Mouse (Mus musculus): ENCODE measurements around the gene Gm17455.

The Gm17455 gene

DNA sequence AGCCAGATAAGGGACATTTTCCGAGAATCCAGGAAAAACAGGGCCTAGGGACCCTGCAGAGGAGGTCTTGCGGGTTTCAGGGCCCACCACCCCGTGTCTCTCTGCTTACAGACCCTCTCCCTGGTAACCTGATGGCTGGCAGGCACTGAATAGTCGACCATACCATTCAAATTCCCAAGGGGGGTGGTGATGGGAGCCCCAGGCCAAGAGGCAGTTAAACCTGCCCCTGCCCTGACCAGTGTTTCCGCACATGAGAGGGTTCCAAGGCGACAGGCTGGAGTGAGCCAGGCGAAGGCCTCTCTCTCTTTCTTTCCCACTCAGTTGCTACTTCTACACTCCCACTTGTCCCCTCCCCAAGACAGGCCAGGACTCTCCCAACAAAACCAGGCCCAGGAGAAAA, at the start of gene Gm17455:
Gene Gm17455 (plus strand): TSS at position 278 of the 400 bp plus-strand sequence.
- DNase-seq (ENCODE audit: low read depth, low spot score) = no peak

DNA sequence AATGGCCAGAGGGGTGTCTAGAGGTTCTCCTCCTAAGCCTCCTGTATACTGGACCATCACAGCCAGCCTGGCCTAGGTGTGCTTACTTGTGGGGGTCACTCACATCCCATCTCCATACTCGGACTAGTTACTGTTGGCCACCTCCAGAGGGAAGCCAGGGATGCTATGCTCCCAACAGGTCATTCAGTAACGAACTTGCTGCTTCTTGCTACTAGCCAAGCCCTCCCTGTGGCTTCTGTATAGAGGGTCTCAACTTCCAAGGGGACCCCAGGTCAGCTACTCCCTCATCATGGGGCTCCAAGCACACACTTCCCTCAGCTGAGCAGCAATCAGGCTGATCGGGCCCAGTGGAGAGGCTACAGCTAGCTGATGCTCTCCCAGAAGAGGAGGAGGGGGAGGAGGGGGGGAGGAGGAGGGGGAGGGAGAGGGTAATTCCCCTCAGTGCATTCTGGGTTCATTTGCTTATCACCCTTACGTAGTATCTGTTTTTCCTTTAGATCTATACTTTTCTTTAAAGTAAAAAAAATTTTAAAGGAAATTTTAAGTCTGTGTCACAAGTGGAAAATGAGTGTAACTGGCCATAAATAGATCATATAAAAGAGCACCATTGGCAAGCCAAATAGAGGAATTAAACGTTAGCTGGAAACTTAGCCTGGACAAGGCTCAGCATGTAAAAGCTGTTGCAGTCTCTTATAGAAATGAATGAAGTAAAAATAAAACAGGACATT, 49.3 kb upstream of the Gm17455 start:
- DNase-seq (ENCODE audit: low read depth, low spot score) = no peak

DNA sequence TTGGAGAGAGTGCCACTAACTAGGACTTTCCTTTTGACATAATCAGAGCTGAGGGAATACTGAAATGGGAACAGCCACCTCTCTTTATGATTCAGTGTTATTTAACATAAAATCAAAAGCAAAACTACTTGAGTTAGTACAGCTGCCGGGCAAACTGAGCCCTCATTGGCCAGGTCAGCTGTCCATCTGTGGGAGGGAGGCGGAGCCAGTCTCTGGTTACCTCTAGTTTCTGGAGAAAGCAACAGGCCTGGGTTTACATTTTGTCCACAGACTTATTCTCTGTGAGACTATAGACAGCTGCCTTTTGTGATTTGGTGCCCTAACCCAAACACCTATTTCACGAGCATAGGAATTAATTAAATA, 48.7 kb upstream of the Gm17455 start:
- DNase-seq (ENCODE audit: low read depth, low spot score) = peak; percentile 27

DNA sequence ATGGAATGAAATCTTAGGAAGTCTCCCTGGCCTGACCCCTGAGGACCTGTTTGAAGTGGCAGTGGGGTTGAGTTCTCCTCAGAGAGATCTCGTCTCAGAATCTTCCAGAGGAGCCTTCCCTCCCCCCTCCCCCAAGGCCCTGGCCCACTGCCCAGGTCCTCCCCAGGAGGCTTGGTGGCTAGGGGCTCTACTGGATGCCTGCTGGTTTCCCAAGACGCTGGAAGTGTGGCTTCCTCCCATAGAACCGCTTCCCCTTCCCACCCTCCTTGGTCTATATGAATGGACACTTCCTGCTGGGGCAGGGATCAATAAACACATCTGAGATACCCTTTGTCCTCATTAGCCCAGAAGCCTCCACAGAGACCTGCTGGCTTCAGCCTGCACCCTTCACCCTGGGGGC, 48.3 kb upstream of the Gm17455 start:
- no peak for DNase-seq (ENCODE audit: low read depth, low spot score)

DNA sequence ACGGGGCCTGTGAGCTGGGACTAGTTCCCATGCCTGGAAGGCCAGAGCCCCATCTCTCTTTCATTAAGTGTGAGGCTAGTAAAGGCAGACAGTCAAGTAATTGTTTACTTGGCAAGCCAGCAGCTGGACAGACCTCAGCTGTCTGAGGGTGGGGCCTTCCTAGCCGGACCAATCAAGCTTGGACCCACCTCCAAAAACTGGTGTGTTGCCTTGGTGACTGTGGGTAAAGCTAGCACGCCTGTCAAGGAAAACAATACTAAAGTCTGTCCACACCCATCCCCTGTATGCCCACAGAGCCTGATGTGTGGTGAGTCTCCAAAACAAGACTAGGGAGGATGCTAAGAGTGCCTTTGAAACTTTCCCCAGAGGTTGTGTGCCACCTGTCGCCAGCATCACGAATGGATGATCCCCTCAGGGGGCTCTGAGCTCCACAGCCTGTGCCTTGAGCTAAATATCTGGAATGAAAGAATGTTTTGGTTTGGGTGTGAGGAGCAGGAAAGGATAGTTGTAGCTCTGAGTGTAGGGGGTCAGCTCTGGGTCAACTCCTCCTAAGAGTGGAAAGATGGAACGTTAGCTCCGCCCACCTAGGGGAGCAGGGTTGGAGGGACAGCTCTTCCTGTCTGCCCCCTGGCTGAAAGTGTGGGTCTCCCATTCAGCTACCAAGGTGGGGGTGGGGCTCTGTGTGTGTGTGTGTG, 47.6 kb upstream of the Gm17455 start:
- DNase-seq (ENCODE audit: low read depth, low spot score) = no peak

DNA sequence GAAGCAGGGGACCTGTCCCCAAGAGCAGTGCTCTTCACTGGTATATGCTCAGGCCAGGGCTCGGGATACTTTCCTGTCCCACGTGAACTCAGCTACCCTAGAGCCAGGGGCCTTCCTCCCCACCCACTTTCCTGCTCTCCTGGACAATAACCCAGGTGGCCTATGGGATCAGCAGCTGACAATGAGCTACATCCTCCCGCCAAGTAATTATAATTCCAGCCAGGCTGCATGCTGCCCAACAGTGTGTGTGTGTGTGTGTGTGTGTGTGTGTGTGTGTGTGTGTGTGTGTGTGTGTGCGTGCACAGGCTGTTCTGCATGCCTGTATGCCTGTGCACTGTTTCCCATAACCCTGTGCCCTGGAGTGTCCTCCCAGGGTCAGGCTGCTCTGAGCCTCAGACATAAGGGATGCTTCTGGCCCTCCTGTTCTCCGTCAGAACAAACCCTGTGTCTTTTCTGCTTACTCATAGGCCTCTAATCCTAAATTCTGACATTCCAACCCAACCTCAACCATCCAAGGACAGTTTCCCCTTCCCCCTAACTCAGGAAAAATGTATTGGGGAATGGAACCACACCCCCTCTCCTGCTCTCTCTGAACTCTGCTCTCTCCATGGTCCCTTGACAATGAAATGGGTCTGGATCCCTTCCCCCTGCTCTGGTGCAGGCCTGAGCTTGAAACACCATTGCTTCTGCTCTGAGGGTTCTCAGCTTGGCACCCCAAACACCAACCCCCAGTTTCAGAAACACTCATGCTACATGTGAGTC, 46.1 kb upstream of the Gm17455 start:
- DNase-seq (ENCODE audit: low read depth, low spot score) = no peak

DNA sequence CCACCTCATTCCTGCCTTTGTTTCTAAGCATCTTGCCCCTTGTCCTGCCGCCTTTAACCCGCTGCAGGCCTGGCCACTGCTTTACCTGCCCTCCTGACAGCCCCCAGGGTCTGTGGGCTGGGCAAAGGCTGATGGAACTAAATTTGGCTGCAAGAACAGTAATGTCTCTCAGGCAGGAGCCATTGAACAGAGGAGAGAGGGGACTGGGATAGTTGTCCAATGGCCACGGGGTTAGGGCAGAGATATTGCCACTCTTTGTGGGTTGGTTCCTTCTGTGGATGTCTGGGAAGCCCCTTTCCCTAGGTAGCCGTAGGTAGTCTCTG, 45.6 kb upstream of the Gm17455 start:
- no peak for DNase-seq (ENCODE audit: low read depth, low spot score)

DNA sequence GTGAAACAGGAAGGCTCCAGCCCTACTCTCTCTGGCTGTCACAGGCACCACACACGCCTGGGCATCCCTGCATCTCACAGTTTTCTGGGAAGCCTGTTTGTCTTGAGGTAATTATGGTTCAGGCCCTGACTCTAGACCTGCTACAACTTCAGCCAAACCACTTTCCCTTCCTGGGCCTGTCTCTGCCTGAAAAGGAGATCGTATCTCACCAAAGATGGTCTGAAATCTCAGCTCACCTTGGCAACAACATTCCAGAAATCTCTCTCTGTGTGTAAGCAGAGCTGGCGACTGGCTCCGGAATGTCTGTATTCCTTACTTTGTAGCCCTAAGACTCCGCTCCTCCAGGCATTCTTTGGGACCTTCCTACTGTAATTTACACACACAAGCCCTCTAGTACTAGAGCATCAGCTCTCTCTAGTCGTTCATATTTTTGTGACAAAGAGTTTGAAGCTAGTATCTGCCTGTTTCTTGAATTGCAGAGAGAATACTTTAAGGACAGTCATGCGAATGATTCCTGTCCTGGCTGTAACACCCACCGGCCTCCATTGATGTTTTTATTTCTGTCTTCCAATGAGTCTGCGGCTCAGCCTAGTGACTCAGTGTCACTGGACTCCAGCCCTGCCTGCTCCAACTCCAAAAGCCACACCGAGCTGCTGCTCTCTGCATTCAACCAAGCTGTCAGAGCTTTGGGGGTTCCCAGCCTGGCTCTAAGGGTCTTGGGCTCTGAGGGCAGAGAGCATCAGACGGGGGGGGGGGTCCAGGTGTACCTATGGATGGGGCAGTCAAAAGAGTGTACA, 44.4 kb upstream of the Gm17455 start:
- DNase-seq (ENCODE audit: low read depth, low spot score) = no peak

DNA sequence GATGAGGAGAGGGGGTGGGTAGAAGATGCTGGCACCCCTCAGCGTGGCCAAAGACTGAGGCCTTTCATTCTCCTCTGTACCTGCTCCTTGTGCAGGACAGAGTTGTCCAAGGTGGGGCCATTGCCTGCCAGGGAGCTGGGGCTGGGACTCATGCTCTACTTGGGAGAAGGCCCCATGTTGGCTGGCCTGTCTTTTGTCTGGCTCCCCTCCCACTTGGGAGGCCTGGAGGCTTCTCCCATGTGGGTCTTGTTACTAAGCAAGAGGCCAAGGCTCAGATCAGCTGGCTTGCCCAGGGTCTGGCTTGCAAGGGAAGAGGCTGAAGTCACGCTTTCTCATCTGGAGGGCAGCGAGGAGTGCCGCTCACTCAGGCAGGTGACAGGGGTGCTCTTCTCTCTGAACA, 42.1 kb upstream of the Gm17455 start:
- DNase-seq (ENCODE audit: low read depth, low spot score) = no peak

DNA sequence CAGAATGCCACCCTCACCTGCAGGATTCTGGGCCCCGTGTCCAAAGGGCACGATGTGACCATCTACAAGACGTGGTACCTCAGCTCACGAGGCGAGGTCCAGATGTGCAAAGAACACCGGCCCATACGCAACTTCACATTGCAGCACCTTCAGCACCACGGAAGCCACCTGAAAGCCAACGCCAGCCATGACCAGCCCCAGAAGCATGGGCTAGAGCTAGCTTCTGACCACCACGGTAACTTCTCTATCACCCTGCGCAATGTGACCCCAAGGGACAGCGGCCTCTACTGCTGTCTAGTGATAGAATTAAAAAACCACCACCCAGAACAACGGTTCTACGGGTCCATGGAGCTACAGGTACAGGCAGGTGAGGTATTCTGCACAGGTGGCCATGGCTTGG, 41.6 kb upstream of the Gm17455 start:
- DNase-seq (ENCODE audit: low read depth, low spot score) = no peak

DNA sequence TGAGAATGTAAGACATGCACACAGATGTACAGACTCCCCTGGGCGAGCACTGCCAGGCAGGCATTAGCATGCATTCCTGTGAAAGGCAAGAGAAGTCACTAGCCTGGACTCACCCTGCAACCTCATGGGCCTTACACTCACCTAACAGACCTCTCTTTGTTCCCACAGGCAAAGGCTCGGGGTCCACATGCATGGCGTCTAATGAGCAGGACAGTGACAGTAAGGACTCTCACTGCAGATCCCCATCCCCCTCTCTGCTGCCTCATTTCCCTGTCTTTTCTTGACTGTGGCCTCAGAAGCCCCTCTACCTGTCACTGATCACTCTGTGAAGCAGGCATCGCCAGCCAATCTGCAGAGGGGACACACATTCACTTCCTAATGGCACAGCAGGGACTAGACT, 40.8 kb upstream of the Gm17455 start:
- DNase-seq (ENCODE audit: low read depth, low spot score) = no peak

DNA sequence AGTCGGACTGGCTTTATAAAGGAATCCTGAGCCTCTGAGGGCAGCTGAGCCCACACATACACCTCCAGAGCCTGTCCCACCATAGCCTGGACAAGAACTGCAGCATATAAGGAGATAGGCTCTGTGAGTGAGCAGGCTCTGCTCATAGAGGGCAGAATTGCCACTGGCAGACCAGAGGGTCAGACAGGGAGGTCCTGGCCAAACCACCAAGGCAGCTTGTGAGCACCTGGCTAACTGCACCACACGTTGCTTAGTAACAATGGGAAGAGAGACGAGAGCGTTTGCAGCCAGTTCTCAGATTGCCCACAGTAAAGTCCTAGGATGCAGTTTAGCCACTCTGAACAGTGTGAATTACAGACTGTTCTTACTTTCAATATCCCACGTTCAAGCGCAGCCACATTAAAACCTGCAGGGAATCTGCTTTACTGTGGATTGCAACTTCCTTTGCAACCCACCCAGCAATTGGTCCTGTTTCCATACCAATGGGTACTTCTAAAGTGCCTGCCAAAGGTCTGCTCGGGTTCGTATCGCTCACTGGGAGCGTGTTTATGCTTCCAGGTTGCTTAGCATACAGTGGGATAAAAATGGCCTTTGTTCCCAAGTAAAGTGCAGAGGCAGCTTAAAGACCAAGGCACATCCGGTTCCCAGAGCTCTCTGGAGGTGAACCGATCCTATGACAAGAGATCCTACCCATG, 37.8 kb upstream of the Gm17455 start:
- DNase-seq (ENCODE audit: low read depth, low spot score) = no peak

DNA sequence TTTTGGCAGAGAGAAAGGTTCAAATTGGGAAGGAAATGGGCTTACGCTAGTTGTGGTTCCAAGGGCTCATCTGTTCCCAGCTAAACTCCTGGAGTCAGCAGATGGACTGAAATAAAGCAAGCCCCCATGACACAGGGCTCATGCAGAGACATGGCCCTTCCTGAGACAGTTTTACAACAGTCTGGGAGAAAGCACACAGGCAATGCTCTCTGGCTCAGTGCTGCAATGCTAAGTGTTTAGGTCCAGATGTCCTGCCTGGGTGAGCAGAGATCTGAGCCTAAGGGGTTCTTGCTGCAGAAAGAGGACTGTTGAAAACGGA, 37.3 kb upstream of the Gm17455 start:
- no peak for DNase-seq (ENCODE audit: low read depth, low spot score)

DNA sequence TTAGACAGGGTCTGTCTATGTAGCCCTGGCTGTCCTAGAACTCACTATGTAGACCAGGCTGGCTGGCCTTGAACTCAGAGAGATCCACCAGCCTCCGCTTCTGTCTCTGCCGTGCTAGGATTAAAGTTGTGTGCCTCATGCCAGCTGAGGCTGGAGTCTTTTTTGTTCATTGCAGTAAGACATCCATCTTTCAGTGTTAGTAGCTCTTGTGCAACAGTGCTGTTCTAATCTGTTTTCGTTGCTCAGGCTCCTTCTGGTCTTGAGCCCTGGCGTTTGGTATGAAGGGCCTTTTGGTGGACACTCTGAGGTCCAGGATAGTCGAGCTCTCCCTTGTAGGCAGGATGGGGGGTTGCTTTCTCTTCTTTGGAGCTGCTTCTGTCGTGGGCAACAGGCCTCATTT, 36.1 kb upstream of the Gm17455 start:
- no peak for DNase-seq (ENCODE audit: low read depth, low spot score)

DNA sequence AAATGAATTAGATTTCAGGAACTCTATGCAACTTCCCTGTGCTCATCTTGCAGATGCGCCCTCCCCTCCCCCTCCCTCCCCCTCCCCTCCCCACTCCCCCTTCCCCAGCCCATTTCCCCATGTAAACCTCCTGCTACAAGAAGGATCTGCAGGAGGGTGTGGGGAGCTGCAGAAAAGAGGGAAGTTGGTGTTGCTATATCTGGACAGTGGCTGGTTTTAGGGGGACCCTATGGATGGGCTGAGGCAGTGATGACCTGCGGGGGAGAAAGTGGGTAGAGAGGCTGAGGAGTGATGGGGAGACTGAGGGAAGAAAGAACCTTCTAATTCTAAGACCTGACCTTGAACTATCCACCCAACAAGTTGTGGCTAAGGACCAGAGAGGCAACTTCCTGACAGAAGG, 32.4 kb upstream of the Gm17455 start:
- DNase-seq (ENCODE audit: low read depth, low spot score) = no peak

DNA sequence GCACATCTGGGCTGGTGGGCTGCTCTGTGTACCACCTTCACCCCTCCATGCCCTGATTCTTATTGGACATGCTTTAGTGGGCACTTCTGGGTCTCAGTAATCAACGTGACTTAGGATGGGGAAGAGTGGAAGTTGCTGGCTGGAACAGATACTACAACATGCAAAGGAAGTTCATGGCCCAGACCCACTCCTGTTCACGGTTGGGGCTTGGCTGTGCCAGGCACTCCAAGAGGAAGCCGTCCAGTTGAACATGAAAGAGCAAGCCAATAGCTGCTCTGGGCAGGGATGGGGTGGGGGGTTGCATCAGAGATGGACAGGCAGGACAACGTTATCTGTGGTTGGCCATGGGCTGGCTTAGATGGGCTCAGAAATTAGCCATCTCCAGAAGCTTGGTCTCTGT, 31.6 kb upstream of the Gm17455 start:
- DNase-seq (ENCODE audit: low read depth, low spot score) = no peak

DNA sequence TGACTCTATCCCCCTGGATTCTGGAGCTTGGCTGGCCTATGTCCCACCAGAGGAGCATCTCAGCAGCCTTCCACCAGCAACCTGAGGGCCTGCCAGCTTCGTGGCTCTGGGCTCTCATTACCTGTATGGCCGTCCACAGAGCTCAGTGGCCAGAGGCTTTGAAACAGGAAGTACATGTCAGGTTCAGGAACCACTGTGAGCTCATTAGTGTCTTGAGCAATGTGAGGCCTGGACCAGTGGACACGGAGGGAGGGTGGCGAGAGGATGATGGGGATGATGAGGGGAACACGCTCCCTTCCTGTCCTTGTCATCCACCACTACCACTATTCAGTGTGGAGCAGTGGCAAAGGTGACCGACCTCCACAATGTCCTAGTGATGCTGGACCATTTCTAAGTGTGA, 30.1 kb upstream of the Gm17455 start:
- DNase-seq (ENCODE audit: low read depth, low spot score) = no peak

DNA sequence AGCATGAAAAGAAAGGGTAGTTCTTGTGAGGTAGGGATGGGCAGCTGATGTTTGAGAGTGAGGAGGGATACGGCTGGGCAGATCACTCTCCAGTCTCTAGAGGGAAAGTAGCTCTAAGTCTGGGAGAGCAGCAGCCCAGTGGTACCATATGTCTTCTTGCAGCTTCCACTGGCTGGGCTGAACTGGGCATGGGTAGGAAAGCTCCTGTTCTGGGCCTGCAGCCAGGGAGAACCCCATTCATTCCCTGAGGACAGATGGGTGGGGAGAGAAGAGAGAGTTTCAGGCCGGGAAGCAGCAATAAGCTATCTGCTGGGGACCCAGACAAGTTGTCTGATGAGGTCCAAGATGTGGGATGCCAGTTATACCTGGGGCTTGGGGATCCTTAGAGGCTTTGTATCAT, 29.4 kb upstream of the Gm17455 start:
- DNase-seq (ENCODE audit: low read depth, low spot score) = no peak

DNA sequence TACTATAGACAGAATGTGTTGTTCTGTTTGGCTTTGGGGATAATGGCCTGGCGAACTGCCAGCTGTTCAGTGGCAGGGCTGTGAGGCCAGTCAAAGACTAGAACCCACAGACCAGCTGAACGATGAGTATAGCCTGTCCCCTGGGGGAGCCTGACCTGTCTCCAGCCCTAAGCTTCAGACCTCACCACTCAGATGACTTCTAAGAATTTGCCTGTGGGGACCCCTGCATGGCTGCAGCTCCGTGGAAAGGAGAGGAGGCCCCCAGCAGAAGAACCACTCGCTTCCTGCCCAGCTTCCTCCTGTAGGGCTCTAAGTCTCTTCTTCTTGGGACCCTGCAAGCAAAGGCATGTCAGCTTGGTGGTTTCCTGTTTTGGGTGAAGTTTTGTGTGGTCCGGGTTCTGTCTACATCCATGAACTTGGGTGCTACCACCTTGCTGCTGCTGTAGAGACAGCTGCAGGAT, 28.9 kb upstream of the Gm17455 start:
- no peak for DNase-seq (ENCODE audit: low read depth, low spot score)

DNA sequence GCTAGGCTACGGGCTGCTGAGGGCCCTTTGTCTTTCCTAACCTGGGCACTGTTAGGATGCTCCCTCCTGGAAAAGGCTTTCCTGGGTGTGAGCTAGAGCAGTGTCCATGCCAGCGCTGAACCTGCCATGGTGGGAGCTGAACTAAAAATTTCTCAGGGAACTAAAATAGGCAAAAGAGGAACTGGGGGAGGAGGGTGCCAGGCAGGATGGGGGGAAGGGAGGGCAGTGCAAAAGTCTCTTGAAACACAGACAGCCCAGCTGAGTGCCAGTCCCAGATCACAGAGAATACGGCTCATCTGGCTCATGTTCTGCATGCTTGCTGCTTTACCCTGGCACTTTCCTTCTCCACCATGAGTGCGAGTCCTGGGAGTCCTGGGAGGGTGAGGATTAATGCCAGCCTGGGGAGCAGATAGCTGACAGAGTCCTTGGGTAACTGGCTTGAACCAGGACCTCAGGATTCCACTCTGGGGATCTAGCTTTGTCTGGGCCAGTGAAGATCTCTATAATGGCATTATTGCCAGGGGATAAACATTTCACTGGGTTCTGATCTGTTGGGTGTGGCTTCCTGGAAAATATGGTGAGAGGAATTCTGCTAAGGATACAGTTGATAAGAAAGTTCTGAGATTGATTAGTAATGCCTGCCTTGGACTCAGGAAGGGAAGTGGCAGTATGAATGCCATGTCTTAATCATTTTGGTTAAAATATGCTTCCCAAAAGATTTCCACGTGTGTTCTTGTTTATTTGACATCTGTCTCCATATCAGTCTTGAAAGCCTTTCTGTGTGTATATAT, 27.7 kb upstream of the Gm17455 start:
- DNase-seq (ENCODE audit: low read depth, low spot score) = no peak

DNA sequence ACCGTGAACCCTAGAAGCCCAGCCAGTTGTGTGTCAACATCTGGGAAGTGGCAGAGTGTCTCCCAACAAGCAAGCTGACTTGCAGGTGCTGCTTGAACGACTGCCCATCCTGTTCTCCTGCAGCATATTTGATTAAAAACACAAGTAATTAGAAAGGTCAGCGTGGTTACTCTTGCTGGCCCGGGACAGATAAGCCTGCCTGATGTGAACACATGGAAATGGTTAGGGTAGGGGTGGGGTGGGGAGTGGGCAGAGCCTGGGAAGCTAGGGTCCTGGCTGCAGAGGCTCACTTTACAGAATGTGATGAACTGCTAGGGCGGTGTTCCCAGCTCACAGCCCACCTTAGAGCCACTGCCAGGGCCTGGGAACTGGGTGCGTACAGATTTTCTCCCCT, 26.0 kb upstream of the Gm17455 start:
- DNase-seq (ENCODE audit: low read depth, low spot score) = no peak

All from retina, postnatal 7 days (tissue).